Mouse (Mus musculus): Measurements from ENCODE around the gene Amh.
"Not testable (repeated sequence)": the region's sequence is repeated elsewhere in the genome, so short reads cannot be mapped to it uniquely, and the experiment has no call there.

Gene Amh

GRCm38 (mm10) chr10:80827870-80828420 is 22.9 kb downstream of the Amh start:
- DNase-seq (ENCODE audit: low spot score in 2 of 2) = no peak

- DNase-seq (ENCODE audit: low spot score in 2 of 2) = not testable (repeated sequence)
Measured at GRCm38 (mm10) chr10:80828587-80828986, 23.5 kb downstream of the Amh start.

GRCm38 (mm10) chr10:80829359-80830278 is 24.6 kb downstream of the Amh start:
- no peak for DNase-seq (ENCODE audit: low spot score in 2 of 2)

- DNase-seq (ENCODE audit: low spot score in 2 of 2) = no peak
Measured at GRCm38 (mm10) chr10:80831136-80831535, 26.1 kb downstream of the Amh start.

GRCm38 (mm10) chr10:80832818-80833217 is 27.8 kb downstream of the Amh start:
- DNase-seq (ENCODE audit: low spot score in 2 of 2) = no peak

GRCm38 (mm10) chr10:80835617-80836016 is 30.6 kb downstream of the Amh start:
- DNase-seq (ENCODE audit: low spot score in 2 of 2) = no peak

- DNase-seq (ENCODE audit: low spot score in 2 of 2) = peak in 1 of 2 experiments; percentile 41
Measured at GRCm38 (mm10) chr10:80836949-80837379, 31.9 kb downstream of the Amh start.

GRCm38 (mm10) chr10:80837827-80838226 is 32.8 kb downstream of the Amh start:
- no peak for DNase-seq (ENCODE audit: low spot score in 2 of 2)

- DNase-seq (ENCODE audit: low spot score in 2 of 2) = no peak
Measured at GRCm38 (mm10) chr10:80838346-80838912, 33.4 kb downstream of the Amh start.

GRCm38 (mm10) chr10:80839848-80840247 is 34.8 kb downstream of the Amh start:
- no peak for DNase-seq (ENCODE audit: low spot score in 2 of 2)

- DNase-seq (ENCODE audit: low spot score in 2 of 2) = no peak
Measured at GRCm38 (mm10) chr10:80841685-80842084, 36.6 kb downstream of the Amh start.

- no peak for DNase-seq (ENCODE audit: low spot score in 2 of 2)
Measured at GRCm38 (mm10) chr10:80842334-80842733, 37.3 kb downstream of the Amh start.

GRCm38 (mm10) chr10:80843087-80843930 is 38.3 kb downstream of the Amh start:
- no peak for DNase-seq (ENCODE audit: low spot score in 2 of 2)

GRCm38 (mm10) chr10:80843931-80844547 is 39.0 kb downstream of the Amh start, which contains the start of gene Lingo3:
Lingo3 (minus strand) TSS chr10:80844039.
- peak in 1 of 2 experiments; percentile 68 for DNase-seq (ENCODE audit: low spot score in 2 of 2)

- no peak for DNase-seq (ENCODE audit: low spot score in 2 of 2)
Measured at GRCm38 (mm10) chr10:80845055-80845693, 40.1 kb downstream of the Amh start.

GRCm38 (mm10) chr10:80845732-80846131 is 40.7 kb downstream of the Amh start:
- DNase-seq (ENCODE audit: low spot score in 2 of 2) = no peak

- no peak for DNase-seq (ENCODE audit: low spot score in 2 of 2)
Measured at GRCm38 (mm10) chr10:80848571-80848970, 43.5 kb downstream of the Amh start.

- DNase-seq (ENCODE audit: low spot score in 2 of 2) = peak; percentile 97 to 98
Measured at GRCm38 (mm10) chr10:80854913-80855748, 50.1 kb downstream of the Amh start, which contains the start of the genes Lsm7 and Sppl2b. Lsm7 (minus strand) TSS chr10:80855209. Sppl2b (plus strand) TSS chr10:80855275.

- DNase-seq (ENCODE audit: low spot score in 2 of 2) = no peak
Measured at GRCm38 (mm10) chr10:80855749-80856073, 50.7 kb downstream of the Amh start.

- no peak for DNase-seq (ENCODE audit: low spot score in 2 of 2)
Measured at GRCm38 (mm10) chr10:80856267-80856666, 51.2 kb downstream of the Amh start.
